Mouse (Mus musculus) ovary, postnatal 10 days (tissue): ENCODE data around the gene Perp.

Experiments used
- DNase-seq: peaks from one replicate; pipeline ENCODE4 v3.0.0; 2022; ENCODE audit warnings: low spot score

The Perp gene

GRCm38 (mm10) chr10:18863332-18863731, 18.5 kb downstream of the Perp start:
- no peak for DNase-seq

DNA sequence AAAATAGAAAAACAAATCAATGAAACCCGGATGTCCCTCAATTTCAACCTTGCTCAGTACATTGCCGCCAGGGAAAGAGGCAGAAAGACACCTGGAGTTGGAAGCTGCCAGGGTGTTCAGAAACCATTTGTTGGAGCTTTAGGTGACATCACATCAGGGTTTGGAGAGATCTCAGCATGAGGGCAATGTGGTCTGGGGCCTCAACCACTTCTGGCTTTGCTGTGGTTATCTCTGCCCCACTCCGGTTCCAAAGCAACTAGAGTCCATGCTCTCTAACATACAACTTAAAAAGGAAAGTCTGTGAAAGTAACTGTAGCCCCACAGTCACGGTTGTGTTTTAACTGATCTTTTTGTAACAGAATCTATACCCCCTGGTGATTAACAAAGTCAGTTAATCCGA, 19.9 kb downstream of the Perp start:
- DNase-seq, result no peak

DNA sequence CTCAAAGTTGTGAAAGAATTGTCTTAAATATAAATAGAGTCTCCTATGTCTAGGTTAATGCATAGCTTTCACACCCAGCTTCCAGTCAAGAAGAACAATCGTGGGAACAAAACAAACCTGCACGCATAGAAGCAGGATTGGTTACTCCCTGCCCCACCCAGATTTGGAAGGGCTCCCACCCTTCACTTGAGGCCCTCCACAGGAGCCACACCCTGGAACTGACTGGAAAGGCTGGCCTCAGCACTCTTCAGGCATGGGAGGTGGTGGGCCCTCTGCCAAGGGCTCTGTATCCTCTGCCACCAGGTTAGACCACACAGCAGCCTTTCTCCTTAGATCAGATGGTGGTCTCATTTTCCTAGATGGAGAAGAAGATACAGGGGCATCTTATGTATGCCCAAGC, 26.2 kb downstream of the Perp start:
- DNase-seq, result no peak

GRCm38 (mm10) chr10:18876211-18876610, 31.4 kb downstream of the Perp start:
- DNase-seq, result no peak

GRCm38 (mm10) chr10:18878111-18878510, 33.3 kb downstream of the Perp start:
- no peak for DNase-seq

- no peak for DNase-seq
These were observed 34.3 kb downstream of the Perp start for GRCm38 (mm10) chr10:18879160-18879559.

- DNase-seq, result no peak
These were observed 34.9 kb downstream of the Perp start for GRCm38 (mm10) chr10:18879690-18880089.

DNA sequence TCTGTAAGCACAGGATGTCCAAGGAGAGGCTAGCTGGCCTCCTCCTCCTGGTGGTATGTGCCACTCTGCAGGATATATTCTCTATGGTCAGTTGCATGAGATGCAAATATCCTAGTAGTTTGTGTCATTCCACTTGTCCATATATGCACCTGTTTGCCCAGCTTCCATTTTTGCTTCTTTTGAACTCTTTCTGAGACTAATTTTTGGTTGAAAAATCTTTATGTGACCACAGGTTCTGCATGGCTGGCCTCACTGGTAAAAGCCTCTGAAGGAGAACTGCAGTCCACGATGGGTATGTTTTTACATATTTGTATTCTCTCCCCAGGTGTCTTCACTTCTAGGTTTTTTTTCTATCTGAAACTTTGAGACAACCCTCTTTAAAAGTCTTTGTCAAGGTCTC, 37.4 kb downstream of the Perp start:
- DNase-seq, result no peak

- no peak for DNase-seq
These were observed 42.3 kb downstream of the Perp start for GRCm38 (mm10) chr10:18886918-18887625.

DNA sequence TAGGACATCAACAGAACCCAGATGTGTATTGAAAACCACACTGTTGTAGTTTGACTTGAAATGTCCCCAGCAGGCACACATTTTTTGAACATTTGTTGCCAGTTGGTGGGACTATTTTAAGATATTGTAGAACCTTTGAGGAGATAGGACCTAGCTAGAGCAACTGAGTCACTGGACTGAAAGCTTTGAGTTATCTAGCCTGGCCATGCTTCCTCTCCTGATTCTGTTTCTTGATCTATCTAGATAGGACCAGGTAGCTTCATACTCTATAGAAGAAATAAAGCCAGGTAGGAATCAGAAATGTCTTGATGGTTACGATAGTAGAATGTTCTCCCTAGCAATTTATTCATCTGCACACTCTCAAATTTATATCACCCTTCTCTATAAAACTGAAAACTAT, 43.9 kb downstream of the Perp start:
- DNase-seq, result no peak

GRCm38 (mm10) chr10:18889255-18889654, 44.4 kb downstream of the Perp start:
- no peak for DNase-seq

GRCm38 (mm10) chr10:18891110-18891509, 46.3 kb downstream of the Perp start:
- DNase-seq, result no peak

GRCm38 (mm10) chr10:18892102-18892501, 47.3 kb downstream of the Perp start:
- no peak for DNase-seq

DNA sequence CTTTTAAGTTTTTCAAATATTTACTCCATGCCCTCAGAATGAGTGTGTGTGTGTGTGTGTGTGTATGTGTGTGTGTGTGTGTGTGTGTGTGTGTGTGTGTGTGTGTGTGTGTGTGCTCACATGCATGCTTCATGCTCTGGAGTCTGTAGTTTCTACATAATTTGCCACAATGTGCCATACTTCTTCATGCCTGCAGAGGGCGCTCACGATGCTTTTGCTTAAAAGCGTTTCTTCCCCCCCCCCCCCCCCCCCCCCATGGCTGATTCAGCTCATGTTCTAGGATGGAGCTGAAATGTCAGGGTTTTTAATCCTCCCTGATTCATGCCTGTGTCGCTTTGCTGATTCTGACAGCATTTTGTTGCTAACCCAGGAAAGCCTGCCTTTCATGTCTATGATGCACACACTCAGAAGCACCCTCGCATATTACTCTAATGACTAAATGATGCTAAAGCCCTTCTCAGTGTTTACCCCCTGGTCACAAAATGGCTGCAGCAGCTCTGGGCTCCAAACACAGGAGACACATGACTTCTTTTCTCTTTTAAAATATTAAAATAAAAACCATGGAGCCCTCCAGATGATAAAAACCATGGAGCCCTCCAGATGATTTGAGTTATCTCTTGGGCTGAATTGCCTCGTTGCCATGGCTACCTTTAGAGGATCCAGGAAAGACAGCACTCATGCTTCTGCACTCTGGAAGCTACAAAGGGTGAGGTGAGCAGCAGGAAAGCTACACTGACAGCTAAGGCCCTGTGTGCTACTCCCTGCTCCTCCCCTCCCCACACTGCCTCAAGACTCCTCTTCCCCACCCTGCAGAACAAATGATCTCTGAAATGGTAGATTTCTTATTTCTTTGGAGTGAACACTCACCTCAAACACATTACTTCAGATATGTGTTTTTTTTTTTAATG, 49.7 kb downstream of the Perp start:
- no peak for DNase-seq

GRCm38 (mm10) chr10:18904108-18904507, 59.3 kb downstream of the Perp start:
- no peak for DNase-seq
